Mouse (Mus musculus): ENCODE results near the gene Irf3.

DNA sequence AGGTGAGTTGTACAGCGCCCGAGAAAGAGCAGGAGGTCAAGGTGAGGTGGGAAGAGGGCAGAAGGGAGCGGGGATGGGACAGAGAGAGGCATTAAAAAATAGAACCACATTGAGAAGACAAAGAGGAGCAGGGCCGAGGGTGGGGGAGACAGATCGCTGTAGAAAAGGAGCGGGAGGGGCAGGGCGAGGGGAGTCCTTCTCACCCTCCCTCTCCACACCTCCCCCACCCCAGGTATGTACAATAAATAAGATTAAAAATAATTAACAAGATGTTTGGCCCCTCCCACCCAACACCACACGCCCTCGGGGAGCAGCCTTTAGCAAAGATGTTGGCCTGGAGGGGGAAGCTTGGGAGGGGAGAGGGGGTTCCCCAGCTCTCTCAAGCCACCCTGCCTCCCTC, 30.3 kb downstream of the Irf3 start:
- TF ChIP-seq CTCF (conservative IDR thresholded peaks at IDR 0.05; ENCODE audit: low read length) (no peak), POU5F1 (IDR thresholded peaks at IDR 0.05; ENCODE audit: borderline replicate concordance, low read length) (no peak), NANOG (IDR thresholded peaks at IDR 0.05; ENCODE audit: borderline replicate concordance, low read length) (no peak)
